Mouse (Mus musculus): ENCODE results near the gene Rac2. TPM values are rescaled to one million over a fixed set of nuclear protein-coding genes. Genes with fewer than 3 reads are reported as not detected.
A peak's percentile ranks its signal among the peaks of the same experiment; 100 is the strongest.

Rac2 gene
- polyA plus RNA-seq, 1 experiment from 2014 or later = 6.4 TPM

GRCm38 (mm10) chr15:78605371-78605791, 32.8 kb upstream of the Rac2 start:
- H3K4me3 ChIP-seq (ENCODE audit: low read depth, low read length) = no peak overlapping the region
- WGBS = 31% methylated on average over 3 of the region's 3 CpGs
- DNase-seq (ENCODE audit: low spot score) = no peak

GRCm38 (mm10) chr15:78604255-78604654, 31.7 kb upstream of the Rac2 start:
- no peak overlapping the region for H3K9ac ChIP-seq (ENCODE audit: low read length)
- TF ChIP-seq CTCF (IDR thresholded peaks at IDR 0.05; ENCODE audit: low read depth) = no peak
- no peak for TF ChIP-seq EP300 (optimal IDR thresholded peaks at IDR 0.05)
- H3K27ac ChIP-seq (replicated peaks) = no peak overlapping the region
- no peaks in the 10 kb centered on the region for H3K4me1 ChIP-seq (replicated peaks; ENCODE audit: control insufficient read depth, insufficient read depth)
- no peaks in the 10 kb centered on the region for H3K27me3 ChIP-seq (ENCODE audit: control insufficient read depth, insufficient read depth, low read length)
- H3K4me3 ChIP-seq (ENCODE audit: low read depth, low read length) = no peak overlapping the region
- no peaks in the 10 kb centered on the region for H3K9me3 ChIP-seq (ENCODE audit: control insufficient read depth, low read length)
- no peaks in the 10 kb centered on the region for H3K36me3 ChIP-seq (ENCODE audit: control insufficient read depth, insufficient read depth, low read length)
- H3K4me2 ChIP-seq (replicated peaks; ENCODE audit: low read depth) = no peak overlapping the region
- DNase-seq (ENCODE audit: low spot score) (peak; percentile 29), ATAC-seq (ENCODE audit: low FRiP score, low TSS enrichment) (no peak)
- 58% methylated on average over 6 of the region's 6 CpGs for WGBS

More at GRCm38 (mm10) chr15:78605371-78605791, 32.8 kb upstream of the Rac2 start:
- TF ChIP-seq CTCF (IDR thresholded peaks at IDR 0.05; ENCODE audit: low read depth) (no peak), EP300 (optimal IDR thresholded peaks at IDR 0.05) (no peak)
- Histone ChIP-seq H3K9ac (ENCODE audit: low read length) (no peak overlapping the region), H3K27ac (replicated peaks) (no peak overlapping the region), H3K36me3 (ENCODE audit: control insufficient read depth, insufficient read depth, low read length) (no peaks in the 10 kb centered on the region), H3K9me3 (ENCODE audit: control insufficient read depth, low read length) (no peaks in the 10 kb centered on the region), H3K27me3 (ENCODE audit: control insufficient read depth, insufficient read depth, low read length) (no peaks in the 10 kb centered on the region), H3K4me2 (replicated peaks; ENCODE audit: low read depth) (no peak overlapping the region), H3K4me1 (replicated peaks; ENCODE audit: control insufficient read depth, insufficient read depth) (no peaks in the 10 kb centered on the region)
- ATAC-seq (ENCODE audit: low FRiP score, low TSS enrichment) = no peak

- no peak overlapping the region for H3K4me3 ChIP-seq (ENCODE audit: low read depth, low read length)
- no peak for DNase-seq (ENCODE audit: low spot score)
- no peak overlapping the region for H3K4me2 ChIP-seq (replicated peaks; ENCODE audit: low read depth)
- WGBS = 72% methylated on average over 6 of the region's 6 CpGs
- no peak overlapping the region for H3K27ac ChIP-seq (replicated peaks)
- no peaks in the 10 kb centered on the region for H3K4me1 ChIP-seq (replicated peaks; ENCODE audit: control insufficient read depth, insufficient read depth)
- no peaks in the 10 kb centered on the region for H3K27me3 ChIP-seq (ENCODE audit: control insufficient read depth, insufficient read depth, low read length)
- no peak overlapping the region for H3K9ac ChIP-seq (ENCODE audit: low read length)
- no peaks in the 10 kb centered on the region for H3K36me3 ChIP-seq (ENCODE audit: control insufficient read depth, insufficient read depth, low read length)
- TF ChIP-seq CTCF (IDR thresholded peaks at IDR 0.05; ENCODE audit: low read depth) = no peak
- no peak for TF ChIP-seq EP300 (optimal IDR thresholded peaks at IDR 0.05)
- ATAC-seq (ENCODE audit: low FRiP score, low TSS enrichment) = no peak
- H3K9me3 ChIP-seq (ENCODE audit: control insufficient read depth, low read length) = no peaks in the 10 kb centered on the region
Measured at GRCm38 (mm10) chr15:78601180-78601579, 28.6 kb upstream of the Rac2 start.

GRCm38 (mm10) chr15:78599529-78600193, 27.1 kb upstream of the Rac2 start:
- Histone ChIP-seq H3K4me1 (replicated peaks; ENCODE audit: control insufficient read depth, insufficient read depth) (no peaks in the 10 kb centered on the region), H3K27ac (replicated peaks) (no peak overlapping the region), H3K27me3 (ENCODE audit: control insufficient read depth, insufficient read depth, low read length) (no peaks in the 10 kb centered on the region)

GRCm38 (mm10) chr15:78599124-78599523, 26.5 kb upstream of the Rac2 start:
- no peak overlapping the region for H3K4me3 ChIP-seq (ENCODE audit: low read depth, low read length)
- H3K27ac ChIP-seq (replicated peaks) = no peak overlapping the region
- ATAC-seq (ENCODE audit: low FRiP score, low TSS enrichment) (0 out of 2 replicates have a peak, but pooled peaks have one; percentile 1), DNase-seq (ENCODE audit: low spot score) (no peak)
- H3K36me3 ChIP-seq (ENCODE audit: control insufficient read depth, insufficient read depth, low read length) = no peaks in the 10 kb centered on the region
- no peaks in the 10 kb centered on the region for H3K27me3 ChIP-seq (ENCODE audit: control insufficient read depth, insufficient read depth, low read length)
- no peak overlapping the region for H3K9ac ChIP-seq (ENCODE audit: low read length)
- no peak for TF ChIP-seq CTCF (IDR thresholded peaks at IDR 0.05; ENCODE audit: low read depth)
- no peak for TF ChIP-seq EP300 (optimal IDR thresholded peaks at IDR 0.05)
- H3K4me2 ChIP-seq (replicated peaks; ENCODE audit: low read depth) = no peak overlapping the region
- no peaks in the 10 kb centered on the region for H3K4me1 ChIP-seq (replicated peaks; ENCODE audit: control insufficient read depth, insufficient read depth)
- WGBS = 82% methylated on average over 6 of the region's 6 CpGs
- no peaks in the 10 kb centered on the region for H3K9me3 ChIP-seq (ENCODE audit: control insufficient read depth, low read length)

More at GRCm38 (mm10) chr15:78599529-78600193, 27.1 kb upstream of the Rac2 start:
- no peak overlapping the region for H3K4me2 ChIP-seq (replicated peaks; ENCODE audit: low read depth)
- ATAC-seq (ENCODE audit: low FRiP score, low TSS enrichment) = 0 out of 2 replicates have a peak, but pooled peaks have one; percentile 8
- H3K9me3 ChIP-seq (ENCODE audit: control insufficient read depth, low read length) = no peaks in the 10 kb centered on the region
- H3K36me3 ChIP-seq (ENCODE audit: control insufficient read depth, insufficient read depth, low read length) = no peaks in the 10 kb centered on the region
- TF ChIP-seq EP300 (optimal IDR thresholded peaks at IDR 0.05) = no peak
- no peak for TF ChIP-seq CTCF (IDR thresholded peaks at IDR 0.05; ENCODE audit: low read depth)
- WGBS = 77% methylated on average over 13 of the region's 13 CpGs
- H3K9ac ChIP-seq (ENCODE audit: low read length) = no peak overlapping the region
- DNase-seq (ENCODE audit: low spot score) = no peak
- no peak overlapping the region for H3K4me3 ChIP-seq (ENCODE audit: low read depth, low read length)

- ATAC-seq (ENCODE audit: low FRiP score, low TSS enrichment) = no peak
- no peak overlapping the region for H3K4me2 ChIP-seq (replicated peaks; ENCODE audit: low read depth)
- 64% methylated on average over 4 of the region's 4 CpGs for WGBS
- H3K4me3 ChIP-seq (ENCODE audit: low read depth, low read length) = no peak overlapping the region
- H3K9me3 ChIP-seq (ENCODE audit: control insufficient read depth, low read length) = no peaks in the 10 kb centered on the region
- no peaks in the 10 kb centered on the region for H3K36me3 ChIP-seq (ENCODE audit: control insufficient read depth, insufficient read depth, low read length)
- no peak for DNase-seq (ENCODE audit: low spot score)
- 0 out of 2 replicates have a peak overlapping the region, but pooled peaks have one; percentile 27 for H3K9ac ChIP-seq (ENCODE audit: low read length)
- no peaks in the 10 kb centered on the region for H3K4me1 ChIP-seq (replicated peaks; ENCODE audit: control insufficient read depth, insufficient read depth)
- TF ChIP-seq CTCF (IDR thresholded peaks at IDR 0.05; ENCODE audit: low read depth) (no peak), EP300 (optimal IDR thresholded peaks at IDR 0.05) (no peak)
- 0 out of 2 replicates have a peak overlapping the region, but pooled peaks have one; percentile 8 for H3K27ac ChIP-seq (replicated peaks)
- H3K27me3 ChIP-seq (ENCODE audit: control insufficient read depth, insufficient read depth, low read length) = no peaks in the 10 kb centered on the region
Measured at GRCm38 (mm10) chr15:78597729-78598128, 25.1 kb upstream of the Rac2 start.

Data from stomach, postnatal 0 days (tissue).